Mouse (Mus musculus) thymus, adult 2 months (tissue): ENCODE measurements at regions not wholly inside any gene's neighbourhood (a gene's known extent, or its start where the extent isn't known, plus 50 kb on each side); places are given as distances from the start of the nearest gene placed in this dataset.

Experiments used
- CTCF ChIP-seq: fragments of 200-500 bp; IDR thresholded peaks from 2 replicates; pipeline ENCODE4 v1.5.1; 2012; ENCODE audit warnings: mild to moderate bottlenecking, control low read depth, low read length, moderate library complexity, borderline replicate concordance; ENCODE audit not compliant: control insufficient read depth, poor library complexity, insufficient read depth; ENCODE audit errors: extremely low read depth
- POLR2A ChIP-seq: fragments of 200-500 bp; IDR thresholded peaks from 2 replicates; pipeline ENCODE4 v1.6.1; 2012; ENCODE audit warnings: mild to moderate bottlenecking, low read length, control low read depth, moderate library complexity; ENCODE audit not compliant: control insufficient read depth, poor library complexity, insufficient read depth; ENCODE audit errors: extremely low read depth

- TF ChIP-seq CTCF (no peak), POLR2A (no peak)
These were observed 222.1 kb upstream of the Lrrc3b start for GRCm38 (mm10) chr14:15660886-15661285.
